In genomic region chr8:84192555-84192954, GRCm38 (mm10) we compare ENCODE assay signal across 8 mouse cellular contexts. TPM values are rescaled to one million over a fixed set of nuclear protein-coding genes. Genes with fewer than 3 reads are reported as not detected.
DNase-seq lines count a peak whose midpoint lies in the region; ATAC-seq lines count a peak whose summit lies in the region.

No protein-coding gene starts in this region.

- peak overlapping the region; percentile 68 for H3K9ac ChIP-seq in liver, embryonic 13.5 days
- no peak overlapping the region for H3K9ac ChIP-seq in stomach, embryonic 15.5 days

- no peaks in the 10 kb centered on the region for H3K36me3 ChIP-seq in liver, embryonic 13.5 days
- no peaks in the 10 kb centered on the region for H3K36me3 ChIP-seq in stomach, embryonic 15.5 days

- peak overlapping the region; percentile 74 for H3K4me2 ChIP-seq in liver, embryonic 13.5 days
- H3K4me2 ChIP-seq in stomach, embryonic 15.5 days: peak overlapping the region; percentile 55

- peaks cover 45% of the 10 kb centered on the region for H3K4me1 ChIP-seq in liver, embryonic 13.5 days (replicated peaks)
- peaks cover 17% of the 10 kb centered on the region for H3K4me1 ChIP-seq in stomach, embryonic 15.5 days

- intact Hi-C loops in gastrocnemius, postnatal 36 days (cut with DNase I): no loop called here

- H3K9me3 ChIP-seq in liver, embryonic 13.5 days (replicated peaks): no peaks in the 10 kb centered on the region
- no peaks in the 10 kb centered on the region for H3K9me3 ChIP-seq in stomach, embryonic 15.5 days

- H3K4me3 ChIP-seq in liver, embryonic 13.5 days (replicated peaks): peak overlapping the region; percentile 52
- peak overlapping the region; percentile 21 for H3K4me3 ChIP-seq in stomach, embryonic 15.5 days (replicated peaks)

- ATAC-seq in inflammation-experienced regulatory T-cells, adult 6 months: peak; percentile 67
- ATAC-seq in liver, embryonic 13.5 days (ENCODE audit: low read depth): peak; percentile 75
- peak; percentile 59 for ATAC-seq in stomach, embryonic 15.5 days (ENCODE audit: insufficient read depth, low FRiP score, low read depth)

- DNase-seq in cerebellum, postnatal 36 days: peak; percentile 47 to 66
- DNase-seq in cerebellum, adult 9-10 months: no peak
- peak; percentile 71 for DNase-seq in embryo, embryonic 10 days (ENCODE audit: low spot score)
- DNase-seq in gastrocnemius, postnatal 36 days: peak; percentile 79 to 83
- DNase-seq in liver, embryonic 13.5 days: peak; percentile 76
- DNase-seq in naive thymus-derived CD4-positive, alpha-beta T cell, adult 2 months (ENCODE audit: low read depth): peak; percentile 83

- H3K27me3 ChIP-seq in liver, embryonic 13.5 days: peaks cover 9% of the 10 kb centered on the region
- H3K27me3 ChIP-seq in stomach, embryonic 15.5 days (replicated peaks): no peaks in the 10 kb centered on the region

- WGBS in liver, embryonic 13.5 days (ENCODE audit: insufficient replicate concordance): 4% methylated on average over 33 of the region's 33 CpGs
- 2% methylated on average over 33 of the region's 33 CpGs for WGBS in stomach, embryonic 15.5 days

- H3K27ac ChIP-seq in liver, embryonic 13.5 days: peak overlapping the region; percentile 86
- H3K27ac ChIP-seq in stomach, embryonic 15.5 days: peak overlapping the region; percentile 88

RNA-seq across cellular contexts. Expression of gene Nanos3, which starts 7.5 kb away (rescaled TPM):
- not detected for total RNA-seq in gastrocnemius, postnatal 36 days (2021)
- not detected for polyA plus RNA-seq in inflammation-experienced regulatory T-cells, adult 6 months (2017; shearing (Covaris generic))
- 0.28 and 0.34 TPM in 2 replicates for polyA plus RNA-seq in liver, embryonic 13.5 days (2015; fragmentation: Nextera tagmentation; extraction: Ambion mirVana)
- polyA plus RNA-seq in stomach, embryonic 15.5 days (2015; fragmentation: Nextera tagmentation; extraction: Ambion mirVana): 1.7 and 2.3 TPM in 2 replicates

RNA-seq across cellular contexts. Expression of gene Zswim4, which starts 44.3 kb away (rescaled TPM):
- total RNA-seq in gastrocnemius, postnatal 36 days (2021): 1 to 10 TPM; 7.1 to 8.4 TPM
- 1 to 10 TPM; 2.9 to 4.8 (median 4.4) TPM for polyA plus RNA-seq in inflammation-experienced regulatory T-cells, adult 6 months (2017; shearing (Covaris generic))
- polyA plus RNA-seq in liver, embryonic 13.5 days (2015; fragmentation: Nextera tagmentation; extraction: Ambion mirVana): 2.1 and 2.2 TPM in 2 replicates
- 8.9 and 9.7 TPM in 2 replicates for polyA plus RNA-seq in stomach, embryonic 15.5 days (2015; fragmentation: Nextera tagmentation; extraction: Ambion mirVana)

RNA-seq across cellular contexts. Expression of gene 4930432K21Rik, which starts 44.7 kb away (rescaled TPM):
- under 1 TPM in 1 of 2 experiments, not detected in 1; 0.28 TPM for total RNA-seq in gastrocnemius, postnatal 36 days (2021)
- 1 to 10 TPM in 2 of 3 experiments, not detected in 1; 1.5 to 1.6 TPM for polyA plus RNA-seq in inflammation-experienced regulatory T-cells, adult 6 months (2017; shearing (Covaris generic))
- 0.13 and 0.25 TPM in 2 replicates for polyA plus RNA-seq in liver, embryonic 13.5 days (2015; fragmentation: Nextera tagmentation; extraction: Ambion mirVana)
- polyA plus RNA-seq in stomach, embryonic 15.5 days (2015; fragmentation: Nextera tagmentation; extraction: Ambion mirVana): 0.91 and 1.2 TPM in 2 replicates

RNA-seq across cellular contexts. Expression of gene Cc2d1a, which starts 44.8 kb away (rescaled TPM):
- total RNA-seq in gastrocnemius, postnatal 36 days (2021): 10 to 100 TPM; 15.7 to 16.1 TPM
- polyA plus RNA-seq in inflammation-experienced regulatory T-cells, adult 6 months (2017; shearing (Covaris generic)): 10 to 100 TPM; 13.9 to 24.2 (median 21.3) TPM
- 5.4 and 6.2 TPM in 2 replicates for polyA plus RNA-seq in liver, embryonic 13.5 days (2015; fragmentation: Nextera tagmentation; extraction: Ambion mirVana)
- 22.2 and 22.7 TPM in 2 replicates for polyA plus RNA-seq in stomach, embryonic 15.5 days (2015; fragmentation: Nextera tagmentation; extraction: Ambion mirVana)

RNA-seq across cellular contexts. Expression of gene D8Ertd738e, which starts 57.0 kb away (rescaled TPM):
- 100 to 1,000 TPM; 166 to 182 TPM for total RNA-seq in gastrocnemius, postnatal 36 days (2021)
- 100 to 1,000 TPM; 351 to 392 (median 390) TPM for polyA plus RNA-seq in inflammation-experienced regulatory T-cells, adult 6 months (2017; shearing (Covaris generic))
- 229 and 245 TPM in 2 replicates for polyA plus RNA-seq in liver, embryonic 13.5 days (2015; fragmentation: Nextera tagmentation; extraction: Ambion mirVana)
- 311 and 318 TPM in 2 replicates for polyA plus RNA-seq in stomach, embryonic 15.5 days (2015; fragmentation: Nextera tagmentation; extraction: Ambion mirVana)
